Mouse (Mus musculus) thymus, adult 2 months (tissue): ENCODE data around the gene Mslnl.

Experiments used
- CTCF ChIP-seq: fragments of 200-500 bp; IDR thresholded peaks from 2 replicates; pipeline ENCODE4 v1.5.1; 2012; ENCODE audit warnings: mild to moderate bottlenecking, control low read depth, low read length, moderate library complexity, borderline replicate concordance; ENCODE audit not compliant: control insufficient read depth, poor library complexity, insufficient read depth; ENCODE audit errors: extremely low read depth
- POLR2A ChIP-seq: fragments of 200-500 bp; IDR thresholded peaks from 2 replicates; pipeline ENCODE4 v1.6.1; 2012; ENCODE audit warnings: mild to moderate bottlenecking, low read length, control low read depth, moderate library complexity; ENCODE audit not compliant: control insufficient read depth, poor library complexity, insufficient read depth; ENCODE audit errors: extremely low read depth

GRCm38 (mm10) chr17:25794998-25795397, 59.2 kb downstream of the Mslnl start:
- TF ChIP-seq POLR2A (no peak), CTCF (no peak)
